Mouse (Mus musculus) hindbrain, embryonic 11.5 days (tissue): ENCODE results near the gene Atf7ip. TPM values are rescaled to one million over a fixed set of nuclear protein-coding genes. Genes with fewer than 3 reads are reported as not detected.

ENCODE experiments used
- polyA plus RNA-seq: library from polyadenylated mRNA; unstranded; fragments of >200 nt; fragmentation: Nextera tagmentation; extraction: Ambion mirVana; gene quantifications from 2 replicates; pipeline ENCODE4 v1.2.1, GENCODE M21; 2014

The Atf7ip gene
- polyA plus RNA-seq, 1 experiment from 2014 or later = 73.7 TPM

Other genes starting within 250 kb of the Atf7ip start
- gene Gm8994, start 178.6 kb upstream of the Atf7ip start, polyA plus RNA-seq = not detected in 2 replicates
- gene E330021D16Rik, start 90.6 kb upstream of the Atf7ip start, polyA plus RNA-seq = 0.13 TPM in 1 of 2 replicates, not detected in the other
- gene Plbd1, start 155.8 kb downstream of the Atf7ip start, polyA plus RNA-seq = 2.2 and 2.6 TPM in 2 replicates